Mouse (Mus musculus) retina, postnatal 7 days (tissue): ENCODE measurements around the gene Map4k1.

Experiments
- DNase-seq: peaks from one replicate; pipeline ENCODE4 v3.0.0-alpha.2; 2012; ENCODE audit warnings: low read depth, low spot score

The Map4k1 gene

GRCm38 (mm10) chr7:29026195-29026594 lies 44.3 kb downstream of the Map4k1 start:
- no peak for DNase-seq

DNA sequence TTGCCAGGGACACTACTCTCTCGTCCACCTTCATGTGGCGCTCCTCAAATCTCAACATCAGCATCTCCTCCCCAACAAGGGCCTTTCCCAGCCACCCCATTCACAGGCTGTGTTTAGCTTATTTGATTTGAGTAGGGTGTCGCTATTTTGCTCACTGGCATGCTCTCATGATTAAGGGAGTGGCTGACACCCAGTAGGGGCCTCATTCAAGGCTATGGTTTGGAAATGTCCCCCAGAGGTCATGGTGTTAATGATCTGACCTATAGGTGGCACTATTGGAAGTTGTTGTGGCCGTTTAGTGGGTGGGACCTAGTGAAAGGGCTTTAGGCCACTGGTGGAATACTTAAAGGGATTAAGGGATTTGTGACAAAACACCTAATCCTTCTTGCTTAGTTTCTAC lies 45.0 kb downstream of the Map4k1 start:
- peak; percentile 37 for DNase-seq

DNA sequence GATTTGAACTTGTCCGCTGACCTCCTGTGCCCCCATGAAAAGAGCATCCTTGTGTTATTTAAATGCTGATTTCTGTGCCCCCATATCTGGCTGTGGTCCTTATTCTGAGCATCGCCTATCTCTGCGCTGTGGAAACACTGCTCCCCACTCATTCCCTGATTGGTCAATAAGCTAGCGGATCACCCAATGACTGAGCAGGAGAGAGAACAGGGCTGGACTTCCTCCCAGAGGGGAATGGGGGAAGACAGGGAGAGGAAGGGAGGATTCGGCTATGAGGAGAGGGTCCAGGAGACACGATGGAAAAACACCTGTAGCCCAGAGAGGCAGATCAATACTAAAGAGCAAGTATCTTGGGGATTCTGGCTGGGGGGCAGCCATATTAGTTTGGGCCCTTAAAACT lies 46.9 kb downstream of the Map4k1 start:
- no peak for DNase-seq

- DNase-seq, result no peak
These were observed 48.1 kb downstream of the Map4k1 start for GRCm38 (mm10) chr7:29029690-29030656.

DNA sequence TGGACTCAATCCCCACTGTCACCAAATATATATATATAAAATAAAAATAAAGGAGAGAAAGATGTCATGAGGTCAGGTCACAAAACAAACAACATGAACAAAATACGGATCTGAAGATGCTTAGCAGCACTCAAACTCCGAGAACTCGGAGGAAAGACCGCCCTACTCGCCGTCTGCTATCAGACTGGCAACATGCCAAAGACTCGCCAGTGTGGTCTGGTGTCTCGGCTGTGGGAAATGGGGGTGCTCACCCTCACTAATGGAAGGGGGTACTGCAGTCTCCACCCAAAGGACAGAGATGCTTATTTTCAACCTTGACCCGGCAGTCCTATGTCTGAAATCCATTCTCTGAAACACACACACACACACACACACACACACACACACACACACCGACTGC lies 49.8 kb downstream of the Map4k1 start:
- DNase-seq, result no peak

DNA sequence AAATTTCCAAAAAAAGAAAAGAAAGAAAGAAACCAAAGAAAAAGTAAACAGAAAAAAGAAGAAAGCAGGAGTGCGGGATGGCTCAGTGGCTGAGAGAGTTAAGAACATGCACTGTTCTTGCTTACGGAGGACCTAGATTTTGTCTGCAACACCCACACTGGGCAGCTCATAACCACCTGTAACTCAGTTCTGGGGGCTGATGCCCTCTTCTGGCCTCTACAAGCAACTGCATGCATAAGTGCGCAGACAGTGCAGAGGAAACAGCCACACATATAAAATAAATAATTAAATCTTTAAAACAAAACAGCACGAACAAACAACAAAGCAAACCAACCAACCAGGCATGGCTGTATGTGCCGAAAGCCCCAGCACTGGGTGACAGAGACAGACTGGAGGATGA lies 50.8 kb downstream of the Map4k1 start:
- DNase-seq, result no peak

DNA sequence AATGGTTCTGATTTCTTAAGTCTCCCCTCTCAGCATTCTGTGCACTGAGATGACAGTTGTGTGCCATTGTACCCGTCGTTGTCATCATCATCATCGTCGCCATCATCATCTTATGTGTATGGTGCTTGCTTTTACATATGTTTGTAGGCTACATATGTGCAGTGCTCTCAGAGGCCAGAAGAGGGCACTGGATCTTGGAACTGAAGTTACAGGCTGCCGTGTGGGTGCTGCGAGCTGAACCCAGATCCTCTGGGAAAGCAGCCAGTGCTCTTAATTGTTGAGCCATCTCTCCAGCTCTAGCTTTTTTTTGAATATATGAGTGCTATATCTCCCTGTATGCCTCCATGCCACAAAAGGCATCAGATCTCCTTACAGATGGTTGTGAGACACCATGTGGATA lies 55.4 kb downstream of the Map4k1 start:
- DNase-seq, result no peak

GRCm38 (mm10) chr7:29039604-29039984 lies 57.7 kb downstream of the Map4k1 start:
- DNase-seq, result peak; percentile 84

- DNase-seq, result no peak
These were observed 58.3 kb downstream of the Map4k1 start for GRCm38 (mm10) chr7:29039985-29040661.

GRCm38 (mm10) chr7:29041194-29041593 lies 59.3 kb downstream of the Map4k1 start:
- no peak for DNase-seq

DNA sequence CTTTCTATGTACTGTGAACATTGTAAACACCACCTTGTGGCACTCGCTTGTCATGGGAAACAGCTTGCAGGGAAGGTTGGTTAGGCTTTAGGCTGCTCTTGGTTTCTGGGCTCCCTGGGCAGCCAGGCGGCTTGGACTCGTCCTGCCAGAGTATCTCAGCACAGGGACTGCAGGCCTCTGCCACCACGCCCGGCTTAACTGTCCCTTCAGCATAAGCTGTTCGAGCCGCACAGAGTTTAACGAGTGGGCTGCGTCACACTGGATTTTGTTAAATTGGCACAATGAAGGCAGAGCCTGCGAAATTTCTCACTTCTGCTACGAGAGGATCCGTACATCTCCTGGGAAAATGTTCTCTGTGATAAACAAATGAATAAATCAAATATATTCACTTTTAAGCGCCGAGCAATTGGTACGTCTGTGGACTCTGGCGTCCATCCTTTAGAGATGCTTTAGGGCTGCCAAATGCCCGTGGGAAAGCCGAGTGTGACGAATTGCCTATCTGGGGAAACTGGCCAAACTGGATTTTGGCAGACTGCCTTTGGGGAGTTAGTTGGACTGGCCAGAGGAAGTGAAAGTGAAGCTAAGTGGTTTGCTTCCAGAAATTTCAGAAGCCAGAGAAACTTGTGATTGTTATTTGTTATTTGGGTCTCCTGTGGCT lies 61.3 kb downstream of the Map4k1 start:
- DNase-seq, result no peak

DNA sequence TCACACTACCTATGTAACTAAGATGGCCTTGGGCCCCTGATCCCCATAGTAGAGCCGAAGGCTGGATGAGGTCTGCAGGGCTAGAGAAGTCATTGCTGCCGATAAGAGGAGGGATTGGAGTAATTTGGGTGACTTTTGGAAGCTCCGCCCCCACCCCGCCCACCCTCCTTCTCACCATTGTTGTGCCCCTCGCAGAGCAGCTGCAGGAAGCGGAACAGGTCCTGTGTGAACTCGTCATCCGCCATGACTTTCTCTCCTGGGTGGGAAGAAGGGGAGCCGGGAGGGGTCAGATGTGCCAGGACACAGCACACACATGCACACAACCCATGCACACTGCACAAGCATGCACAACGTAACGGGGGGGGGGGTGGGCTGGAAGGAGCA lies 61.8 kb downstream of the Map4k1 start:
- DNase-seq, result no peak

GRCm38 (mm10) chr7:29044302-29044701 lies 62.5 kb downstream of the Map4k1 start:
- DNase-seq, result no peak

DNA sequence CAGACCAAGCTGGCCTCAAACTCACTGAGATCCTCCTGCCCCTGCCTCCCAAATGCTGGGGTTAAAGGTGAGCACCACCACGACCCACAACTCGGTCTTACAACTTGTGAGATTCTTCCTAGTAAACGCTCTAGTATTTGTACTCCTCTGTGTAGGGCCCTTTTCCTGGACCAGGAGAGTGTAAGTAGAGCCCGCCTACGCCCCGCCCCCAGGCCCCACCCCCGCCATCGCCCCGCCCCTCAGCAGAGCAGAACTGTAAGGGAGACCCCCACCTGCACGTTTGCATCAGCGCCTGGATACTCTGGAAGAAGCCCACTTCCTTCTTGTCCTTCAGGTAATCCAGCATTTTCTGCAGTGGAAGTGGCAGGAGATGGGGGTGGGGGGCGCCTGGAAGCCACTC lies 64.7 kb downstream of the Map4k1 start:
- DNase-seq, result no peak

- DNase-seq, result no peak
These were observed 66.2 kb downstream of the Map4k1 start for GRCm38 (mm10) chr7:29048070-29048469.

DNA sequence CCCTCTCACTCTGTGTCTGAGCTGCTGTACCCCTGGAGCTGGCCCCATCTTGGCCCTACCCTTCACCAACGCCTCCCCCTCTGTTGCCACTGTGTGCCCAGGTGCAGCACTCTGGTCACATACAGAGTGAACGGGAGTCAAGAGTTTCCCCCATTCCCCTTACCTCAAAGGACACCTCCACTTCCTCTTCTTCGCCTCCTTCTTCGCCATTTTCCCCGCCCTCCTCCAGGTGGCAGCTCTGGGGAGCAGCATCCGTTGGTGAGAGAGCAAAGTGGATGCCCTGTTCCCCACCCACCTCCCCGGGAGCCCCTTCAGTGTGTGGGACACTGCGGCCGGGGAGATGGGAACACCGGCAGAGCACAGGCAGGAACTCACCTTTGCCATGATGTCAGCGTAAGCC lies 66.8 kb downstream of the Map4k1 start:
- DNase-seq, result no peak

DNA sequence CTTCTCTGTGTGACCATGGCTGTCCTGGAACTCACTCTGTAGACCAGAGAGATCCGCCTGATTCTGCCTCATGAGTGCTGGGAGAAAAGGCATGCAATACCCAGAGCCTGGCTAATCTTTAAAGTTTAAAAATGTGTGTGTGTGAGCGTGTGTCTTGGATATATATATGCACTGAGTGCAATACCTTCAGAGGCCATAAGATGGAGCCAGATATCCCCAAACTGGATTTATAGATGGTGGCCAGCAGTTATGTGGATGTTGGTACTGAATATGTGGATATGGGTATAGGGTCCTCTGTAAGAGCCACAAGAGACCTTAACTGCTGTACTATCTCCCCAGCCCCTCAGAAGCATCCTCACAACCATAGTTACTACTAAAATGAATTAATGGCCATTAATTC lies 68.9 kb downstream of the Map4k1 start:
- peak; percentile 56 for DNase-seq

DNA sequence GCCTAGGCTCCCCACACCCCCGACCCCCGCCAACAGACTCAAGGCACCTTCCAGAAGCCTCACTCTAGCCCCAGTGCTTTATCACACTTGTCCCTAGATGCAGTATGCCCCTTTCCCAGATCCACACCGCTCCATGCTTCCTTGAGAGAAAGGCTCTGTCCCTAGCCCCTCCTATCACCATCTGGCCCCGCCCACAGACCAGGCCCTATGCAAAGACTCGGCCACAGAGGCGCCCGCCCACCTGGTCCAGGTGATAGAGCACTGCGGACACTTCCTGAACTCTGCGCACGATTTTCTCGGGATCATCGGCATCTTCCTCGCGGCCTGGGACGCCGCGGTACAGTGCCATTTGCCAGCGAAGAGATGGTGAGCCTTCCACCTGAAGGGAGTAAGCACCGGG lies 71.0 kb downstream of the Map4k1 start:
- no peak for DNase-seq
